Mouse (Mus musculus) testis, adult 2 months (tissue): ENCODE results near the gene Otud6a.

Experiments
- CTCF ChIP-seq: fragments of 200-500 bp; IDR thresholded peaks from 2 replicates; pipeline ENCODE4 v1.5.1; 2012; ENCODE audit warnings: low read depth, mild to moderate bottlenecking, inconsistent platforms, low read length, moderate library complexity; ENCODE audit not compliant: control insufficient read depth, insufficient read depth, insufficient replicate concordance
- POLR2A ChIP-seq: fragments of 200-500 bp; IDR thresholded peaks from 2 replicates; pipeline ENCODE4 v1.6.1; 2012; ENCODE audit warnings: low read depth, mild to moderate bottlenecking, inconsistent platforms, low read length, moderate library complexity; ENCODE audit not compliant: control insufficient read depth

GRCm38 (mm10) chrX:100395026-100395425, 33.8 kb upstream of the Otud6a start:
- TF ChIP-seq POLR2A (no peak), CTCF (peak; percentile 35; the same call in 1 of the 2 replicates)
